Mouse (Mus musculus): Measurements from ENCODE around the gene Olfr959. TPM values are rescaled to one million over a fixed set of nuclear protein-coding genes. Genes with fewer than 3 reads are reported as not detected.

Olfr959 gene
- not detected for total RNA-seq (2021)

GRCm38 (mm10) chr9:39575469-39575868 lies at the start of gene Olfr959:
Gene Olfr959 (minus strand): TSS chr9:39575569.
- DNase-seq = no peak
- intact Hi-C loops (cut with DNase I) = no loop called here

DNA sequence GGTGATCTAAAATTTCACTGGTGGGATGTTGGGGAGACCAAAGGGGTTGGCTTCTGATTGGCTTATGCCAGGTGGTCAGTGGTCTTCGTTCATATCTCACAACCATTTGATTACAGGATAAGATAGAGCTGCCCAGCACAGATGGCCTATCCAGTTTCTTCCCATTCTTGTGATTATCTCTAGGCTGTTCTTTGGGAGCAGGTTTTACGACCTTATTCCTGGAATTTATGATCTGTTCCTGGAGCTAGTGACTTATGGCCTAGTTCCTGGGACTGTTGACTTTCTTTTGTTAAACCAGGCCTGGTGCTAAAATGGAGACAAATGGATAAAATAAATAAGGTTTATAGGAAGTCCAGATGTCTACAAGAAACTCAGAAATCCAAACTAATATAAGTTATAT lies 49.3 kb upstream of the Olfr959 start:
- intact Hi-C loops (cut with DNase I) = no loop called here
- DNase-seq = no peak

- intact Hi-C loops (cut with DNase I) = no loop called here
- no peak for DNase-seq
Observed at GRCm38 (mm10) chr9:39623783-39624182, 48.4 kb upstream of the Olfr959 start.

GRCm38 (mm10) chr9:39621073-39621472 lies 45.7 kb upstream of the Olfr959 start, which contains the start of gene Olfr960:
Gene Olfr960 (plus strand): TSS chr9:39621373.
- intact Hi-C loops (cut with DNase I) = no loop called here
- no peak for DNase-seq

DNA sequence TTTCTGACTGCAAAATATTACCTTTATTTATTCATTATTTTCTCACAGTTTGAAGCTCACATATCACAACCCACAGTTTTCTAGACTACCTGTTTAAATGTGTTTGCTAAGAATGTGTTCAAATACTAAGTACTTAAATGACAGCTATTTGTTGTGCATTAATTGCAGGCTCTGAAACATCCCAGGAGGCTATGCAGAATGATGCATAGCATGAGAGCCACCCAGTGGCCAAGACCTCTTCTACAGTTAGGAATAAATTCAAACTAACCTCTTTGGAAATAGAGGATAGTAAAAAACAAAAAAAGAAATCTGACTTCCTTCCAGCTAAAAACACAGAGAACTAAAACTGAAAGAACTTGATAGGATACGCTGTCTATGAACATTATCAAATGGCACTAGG lies 36.6 kb upstream of the Olfr959 start:
- intact Hi-C loops (cut with DNase I) = loop anchor here (1.0 kb wide), 1 partner anchor 103 kb away; no protein-coding TSS in a partner anchor
- DNase-seq = no peak

- intact Hi-C loops (cut with DNase I) = no loop called here
- no peak for DNase-seq
Observed at GRCm38 (mm10) chr9:39610355-39610754, 35.0 kb upstream of the Olfr959 start, which contains the start of gene Olfr148. Gene Olfr148 (plus strand): TSS chr9:39610655.

DNA sequence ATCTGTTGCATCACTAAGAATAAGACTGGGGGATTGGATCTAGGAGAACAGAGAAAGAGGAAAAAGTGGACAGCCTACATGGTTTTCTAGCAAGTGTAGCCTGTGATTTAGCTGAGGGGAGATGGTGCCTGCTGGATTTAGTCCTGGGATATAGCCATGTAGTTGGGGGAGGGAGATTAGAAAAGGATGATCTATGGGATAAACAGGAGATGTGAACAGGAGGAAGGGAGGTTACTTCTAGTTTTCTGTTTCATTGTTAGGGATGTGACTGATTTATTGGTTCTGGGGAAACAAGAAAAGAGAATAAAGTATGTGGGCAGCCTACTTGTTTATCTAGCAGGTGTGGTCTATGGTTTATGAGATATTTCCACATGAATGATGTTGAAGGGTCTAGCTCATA lies 33.1 kb upstream of the Olfr959 start:
- intact Hi-C loops (cut with DNase I) = no loop called here
- DNase-seq = no peak

GRCm38 (mm10) chr9:39603999-39604453 lies 28.7 kb upstream of the Olfr959 start, which contains the start of gene AW551984:
Gene AW551984 (minus strand): TSS chr9:39604403.
- intact Hi-C loops (cut with DNase I) = no loop called here
- DNase-seq = no peak

- intact Hi-C loops (cut with DNase I) = no loop called here
Observed at GRCm38 (mm10) chr9:39603333-39603845, 28.0 kb upstream of the Olfr959 start.

DNA sequence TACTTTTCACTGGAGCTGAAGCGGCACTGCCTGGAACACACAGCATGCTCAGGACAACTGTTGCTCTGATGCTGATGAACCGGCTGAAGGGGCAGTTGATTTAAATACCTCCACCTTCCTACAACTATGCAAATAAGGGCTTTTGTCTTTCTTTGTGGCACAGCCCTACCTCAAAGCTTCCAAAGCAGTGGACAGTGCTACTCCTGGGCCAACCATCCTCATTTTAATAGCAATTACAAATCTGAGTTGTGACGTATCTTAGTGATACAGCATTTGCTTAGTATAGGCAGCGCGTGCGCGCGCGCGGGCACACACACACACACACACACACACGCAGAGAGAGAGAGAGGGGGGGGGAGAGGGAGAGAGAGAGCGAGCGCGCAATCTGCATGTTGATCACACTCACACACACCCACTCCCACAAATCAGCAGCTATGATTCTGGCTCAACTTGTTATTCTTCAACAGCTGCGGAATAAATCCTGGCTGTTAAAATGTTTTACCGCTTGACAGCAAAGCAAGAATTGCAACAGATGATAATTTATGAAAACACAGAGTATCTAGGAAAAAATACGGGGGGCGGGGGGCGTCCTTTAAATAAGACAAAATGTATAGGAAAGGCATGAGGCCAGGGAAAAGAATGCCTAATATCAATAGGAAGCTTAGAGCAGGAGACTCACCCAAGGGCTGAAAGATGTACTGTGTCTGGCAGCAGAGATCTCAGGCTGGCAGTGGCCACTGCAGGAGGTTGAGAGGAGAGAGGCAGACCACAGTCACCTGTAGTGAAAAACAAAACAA lies 27.4 kb upstream of the Olfr959 start:
- intact Hi-C loops (cut with DNase I) = no loop called here

More at GRCm38 (mm10) chr9:39603333-39603845, 28.0 kb upstream of the Olfr959 start:
- no peak for DNase-seq

DNA sequence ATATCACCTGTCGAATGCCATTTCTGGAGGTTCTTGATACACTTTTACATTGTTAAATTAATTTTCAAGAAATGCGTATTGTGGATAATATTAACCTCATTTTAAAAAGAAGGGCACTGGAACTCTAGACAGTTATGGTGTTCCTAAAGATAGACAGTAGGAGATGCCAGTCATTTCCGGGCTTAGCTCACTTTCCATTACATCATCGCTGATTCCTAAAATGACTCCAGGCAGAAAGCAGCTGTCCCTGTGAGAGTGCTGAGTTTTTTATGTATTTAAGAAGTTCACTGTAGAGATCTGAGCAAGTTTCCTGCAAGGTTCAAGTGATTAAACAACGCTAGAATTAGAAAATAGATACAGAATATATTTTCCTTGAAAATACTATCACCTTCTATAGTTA lies 1.7 kb upstream of the Olfr959 start:
- no peak for DNase-seq
- intact Hi-C loops (cut with DNase I) = no loop called here

More for the DNA sequence above, 27.4 kb upstream of the Olfr959 start:
- no peak for DNase-seq

- DNase-seq = no peak
- intact Hi-C loops (cut with DNase I) = no loop called here
Observed at GRCm38 (mm10) chr9:39558349-39558647, 17.1 kb downstream of the Olfr959 start.

GRCm38 (mm10) chr9:39557529-39558348 lies 17.6 kb downstream of the Olfr959 start:
- DNase-seq = no peak
- intact Hi-C loops (cut with DNase I) = no loop called here

DNA sequence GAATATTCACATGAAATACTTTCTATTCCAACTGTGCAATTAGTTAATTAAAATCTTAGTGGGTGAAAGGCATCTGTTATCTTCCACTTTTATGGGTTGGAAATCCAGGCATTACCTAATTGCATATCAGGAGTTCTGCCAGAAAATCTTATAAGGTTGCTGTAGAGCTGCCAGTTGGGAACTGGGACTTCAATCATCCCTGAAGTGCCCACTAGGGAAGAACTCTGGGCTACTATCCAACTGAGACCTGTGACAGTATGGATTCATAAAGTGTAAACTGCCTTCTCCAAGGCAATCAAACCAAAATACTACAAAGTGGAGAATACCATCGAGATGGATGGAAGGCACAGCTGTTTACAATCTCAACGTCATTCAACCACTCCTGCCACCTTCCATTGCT lies 21.4 kb downstream of the Olfr959 start, which contains the start of gene Olfr958:
Gene Olfr958, minus strand, starts transcription at position 109 of the 400 bp plus-strand sequence.
- intact Hi-C loops (cut with DNase I) = no loop called here
- no peak for DNase-seq

DNA sequence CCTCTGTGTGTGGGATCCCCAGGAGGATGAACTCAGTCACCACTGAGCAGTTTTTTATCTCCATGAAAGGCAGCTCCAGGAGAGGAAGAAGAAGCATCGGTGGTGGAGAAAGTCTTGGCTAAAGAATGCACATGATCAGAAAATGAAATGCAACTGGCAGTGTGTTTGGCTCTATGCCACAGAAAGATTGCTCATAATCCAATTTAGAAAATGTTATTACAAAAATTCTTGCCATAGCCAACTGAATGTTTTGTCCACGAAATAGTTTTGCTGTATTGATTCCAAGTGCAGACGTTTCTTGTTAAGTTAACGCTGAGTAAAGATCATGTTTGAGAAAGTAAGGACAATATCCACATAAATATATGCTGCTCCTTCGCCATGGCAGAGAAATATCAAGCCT lies 24.6 kb downstream of the Olfr959 start:
- DNase-seq = no peak
- intact Hi-C loops (cut with DNase I) = no loop called here

DNA sequence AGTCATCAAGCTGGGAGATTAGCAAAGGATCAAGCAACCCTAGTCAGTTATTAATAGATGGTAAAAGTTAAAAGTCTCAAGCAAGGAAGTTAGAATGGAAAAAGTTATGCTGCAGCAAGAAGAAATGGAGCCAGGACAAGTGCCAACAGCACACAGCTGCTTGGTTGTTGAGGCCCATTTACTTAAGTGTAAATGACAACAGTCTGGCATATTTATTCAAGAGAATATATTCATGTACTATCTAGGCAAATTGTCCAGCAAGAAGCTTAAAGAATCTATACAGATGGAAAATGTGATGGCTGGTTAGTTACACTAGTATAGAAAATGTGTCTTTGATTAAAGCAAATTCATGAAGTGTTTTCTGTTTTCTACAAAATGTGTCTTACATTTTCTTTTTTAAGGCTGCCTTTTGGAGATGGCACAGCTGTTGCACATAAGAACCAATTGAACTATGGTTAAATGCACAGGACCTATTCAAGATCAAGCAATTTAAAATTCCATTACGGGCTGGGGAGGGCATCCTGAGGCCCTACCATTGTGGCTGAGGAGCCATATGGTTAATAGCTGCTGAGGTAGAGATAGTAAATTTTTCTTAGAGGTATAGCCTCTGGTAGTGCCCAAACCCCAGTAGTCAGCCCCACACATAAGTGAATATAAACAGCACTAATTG lies 51.6 kb downstream of the Olfr959 start:
- intact Hi-C loops (cut with DNase I) = no loop called here
- DNase-seq = no peak

Other genes with a start within 250 kb of the Olfr959 start
- not detected for gene Olfr948, start 249.5 kb downstream of the Olfr959 start, total RNA-seq (2021)
- not detected for gene Olfr951, start 188.2 kb downstream of the Olfr959 start, total RNA-seq (2021)
- gene Olfr952, start 148.4 kb downstream of the Olfr959 start, total RNA-seq (2021) = not detected
- not detected for gene Olfr954, start 118.9 kb downstream of the Olfr959 start, total RNA-seq (2021)
- not detected for gene Olfr955, start 103.6 kb downstream of the Olfr959 start, total RNA-seq (2021)
- not detected for gene Olfr44, start 81.6 kb downstream of the Olfr959 start, total RNA-seq (2021)
- not detected for gene Olfr957, start 59.8 kb downstream of the Olfr959 start, total RNA-seq (2021)
- not detected for gene Olfr958, start 21.5 kb downstream of the Olfr959 start, total RNA-seq (2021)
- under 1 TPM; 0.14 to 0.64 TPM for gene AW551984, start 28.8 kb upstream of the Olfr959 start, total RNA-seq (2021)
- not detected for gene Olfr148, start 35.1 kb upstream of the Olfr959 start, total RNA-seq (2021)
- not detected for gene Olfr960, start 45.8 kb upstream of the Olfr959 start, total RNA-seq (2021)
- not detected for gene Olfr961, start 69.5 kb upstream of the Olfr959 start, total RNA-seq (2021)
- gene Olfr963, start 91.6 kb upstream of the Olfr959 start, total RNA-seq (2021) = not detected
- gene Olfr149, start 131.5 kb upstream of the Olfr959 start, total RNA-seq (2021) = not detected
- gene Olfr965, start 135.8 kb upstream of the Olfr959 start, total RNA-seq (2021) = not detected
- not detected for gene Olfr150, start 155.4 kb upstream of the Olfr959 start, total RNA-seq (2021)
- not detected for gene Olfr967, start 170.7 kb upstream of the Olfr959 start, total RNA-seq (2021)
- gene Olfr968, start 207.7 kb upstream of the Olfr959 start, total RNA-seq (2021) = not detected
- gene Olfr969, start 215.4 kb upstream of the Olfr959 start, total RNA-seq (2021) = not detected
- not detected for gene Olfr970, start 233.3 kb upstream of the Olfr959 start, total RNA-seq (2021)